17 mouse cellular contexts compared by ENCODE assay signal in genomic region chr13:98914844-98915212, GRCm38 (mm10). TPM values are rescaled to one million over a fixed set of nuclear protein-coding genes. Genes with fewer than 3 reads are reported as not detected.
DNase-seq lines count a peak whose midpoint lies in the region; ATAC-seq and TF ChIP-seq lines count a peak whose summit lies in the region.
"Had no signal": no experiment of that assay in that cellular context is flagged by ENCODE, and none has a peak within 500 bp of the region (broad histone marks: within the 10 kb centered on the region; RNA-seq: fewer than 3 reads in every experiment).

No protein-coding gene starts in this region.

- H3K4me1 ChIP-seq in forebrain, embryonic 12.5 days: peaks cover 57% of the 10 kb centered on the region
- H3K4me1 ChIP-seq in forebrain, embryonic 10.5 days: peaks cover 34% of the 10 kb centered on the region
- H3K4me1 ChIP-seq in kidney, postnatal 0 days (replicated peaks; ENCODE audit: insufficient read depth, low read length): peaks cover 35% of the 10 kb centered on the region

- H3K9me3 ChIP-seq in forebrain, embryonic 12.5 days: no peaks in the 10 kb centered on the region
- H3K9me3 ChIP-seq in forebrain, embryonic 10.5 days: no peaks in the 10 kb centered on the region
- no peaks in the 10 kb centered on the region for H3K9me3 ChIP-seq in kidney, postnatal 0 days (replicated peaks; ENCODE audit: low read length)
- H3K9me3 ChIP-seq: heart, embryonic 15.5 days; hindbrain, embryonic 13.5 days; limb, embryonic 15.5 days; midbrain, embryonic 10.5 days had no signal

- no peak for DNase-seq in forebrain, embryonic 10.5 days (ENCODE audit: extremely low spot score, low spot score)
- no peak for DNase-seq in kidney, postnatal 0 days (ENCODE audit: low spot score)
- DNase-seq in kidney, postnatal 36 days: no peak
- peak; percentile 58 for DNase-seq in retina, postnatal 1 day
- DNase-seq in retina, embryonic 14.5 days (ENCODE audit: low spot score): no peak
- DNase-seq in adrenal gland, adult 18-20 months (ENCODE audit: low spot score in 2 of 2): no peak
- no peak for DNase-seq in left cerebral cortex, adult 11 months (ENCODE audit: low spot score)
- DNase-seq: adrenal gland, postnatal 25 days; cerebellum, adult 9-10 months; kidney, adult 18-20 months; lung, postnatal 36 days; thymus, postnatal 14 days had no signal

- peaks cover 22% of the 10 kb centered on the region for H3K36me3 ChIP-seq in forebrain, embryonic 12.5 days (replicated peaks)
- peaks cover 58% of the 10 kb centered on the region for H3K36me3 ChIP-seq in forebrain, embryonic 10.5 days (replicated peaks)
- no peaks in the 10 kb centered on the region for H3K36me3 ChIP-seq in kidney, postnatal 0 days (ENCODE audit: insufficient read depth, low read length)
- H3K36me3 ChIP-seq: heart, embryonic 15.5 days had no signal

- peak overlapping the region; percentile 33; the same call in 1 of the 2 replicates for H3K9ac ChIP-seq in forebrain, embryonic 12.5 days
- H3K9ac ChIP-seq in kidney, postnatal 0 days (ENCODE audit: low read depth, low read length): no peak overlapping the region
- H3K9ac ChIP-seq: heart, embryonic 15.5 days; hindbrain, embryonic 13.5 days; limb, embryonic 15.5 days had no signal

- peak overlapping the region; percentile 50; the same call in 1 of the 2 replicates for H3K27ac ChIP-seq in forebrain, embryonic 12.5 days
- no peak overlapping the region for H3K27ac ChIP-seq in forebrain, embryonic 10.5 days
- peak overlapping the region; percentile 1; the same call in 1 of the 2 replicates for H3K27ac ChIP-seq in kidney, postnatal 0 days
- H3K27ac ChIP-seq: heart, embryonic 15.5 days; limb, embryonic 15.5 days; midbrain, embryonic 10.5 days had no signal

- WGBS in forebrain, embryonic 12.5 days: 35% methylated on average over 5 of the region's 5 CpGs
- WGBS in forebrain, embryonic 10.5 days: 78% methylated on average over 5 of the region's 5 CpGs
- WGBS in kidney, postnatal 0 days: 32% methylated on average over 5 of the region's 5 CpGs

- ATAC-seq in forebrain, embryonic 12.5 days (ENCODE audit: low FRiP score): peak; percentile 31; the same call in 1 of the 2 replicates
- no peak for ATAC-seq in kidney, postnatal 0 days (replicated peaks; ENCODE audit: low FRiP score, low read depth)

- no peaks in the 10 kb centered on the region for H3K27me3 ChIP-seq in forebrain, embryonic 12.5 days
- H3K27me3 ChIP-seq in forebrain, embryonic 10.5 days (ENCODE audit: poor library complexity, severe bottlenecking): no peaks in the 10 kb centered on the region
- no peaks in the 10 kb centered on the region for H3K27me3 ChIP-seq in kidney, postnatal 0 days (ENCODE audit: insufficient read depth, low read length)
- H3K27me3 ChIP-seq: heart, embryonic 15.5 days; hindbrain, embryonic 13.5 days; limb, embryonic 15.5 days had no signal

- peak overlapping the region; percentile 10; the same call in 1 of the 2 replicates for H3K4me2 ChIP-seq in forebrain, embryonic 12.5 days
- H3K4me2 ChIP-seq in kidney, postnatal 0 days (ENCODE audit: low read length): no peak overlapping the region
- H3K4me2 ChIP-seq: heart, embryonic 15.5 days; hindbrain, embryonic 13.5 days; limb, embryonic 15.5 days had no signal

- TF ChIP-seq CTCF in kidney, postnatal 0 days (IDR thresholded peaks at IDR 0.05; ENCODE audit: low read depth): no peak

- no peak overlapping the region for H3K4me3 ChIP-seq in forebrain, embryonic 12.5 days (replicated peaks)
- no peak overlapping the region for H3K4me3 ChIP-seq in forebrain, embryonic 10.5 days
- H3K4me3 ChIP-seq in kidney, postnatal 0 days (replicated peaks; ENCODE audit: low read depth, low read length): no peak overlapping the region
- H3K4me3 ChIP-seq: heart, embryonic 15.5 days; hindbrain, embryonic 13.5 days; limb, embryonic 15.5 days; midbrain, embryonic 10.5 days had no signal

RNA-seq across cellular contexts. Expression of gene Tnpo1, which starts 11.4 kb away (rescaled TPM):
- polyA plus RNA-seq in forebrain, embryonic 12.5 days (2016; fragmentation: Nextera tagmentation; extraction: Ambion mirVana): 84.2 and 99.5 TPM in 2 replicates
- polyA plus RNA-seq in forebrain, embryonic 10.5 days (2016; fragmentation: Nextera tagmentation; extraction: Ambion mirVana): 88.7 and 98.5 TPM in 2 replicates
- polyA plus RNA-seq in kidney, postnatal 0 days (2015; fragmentation: Nextera tagmentation; extraction: Ambion mirVana): 37.8 and 39.0 TPM in 2 replicates
- total RNA-seq in adrenal gland, adult 18-20 months (2021): 100 to 1,000 TPM; 103 to 135 TPM
